In the genomic region with DNA sequence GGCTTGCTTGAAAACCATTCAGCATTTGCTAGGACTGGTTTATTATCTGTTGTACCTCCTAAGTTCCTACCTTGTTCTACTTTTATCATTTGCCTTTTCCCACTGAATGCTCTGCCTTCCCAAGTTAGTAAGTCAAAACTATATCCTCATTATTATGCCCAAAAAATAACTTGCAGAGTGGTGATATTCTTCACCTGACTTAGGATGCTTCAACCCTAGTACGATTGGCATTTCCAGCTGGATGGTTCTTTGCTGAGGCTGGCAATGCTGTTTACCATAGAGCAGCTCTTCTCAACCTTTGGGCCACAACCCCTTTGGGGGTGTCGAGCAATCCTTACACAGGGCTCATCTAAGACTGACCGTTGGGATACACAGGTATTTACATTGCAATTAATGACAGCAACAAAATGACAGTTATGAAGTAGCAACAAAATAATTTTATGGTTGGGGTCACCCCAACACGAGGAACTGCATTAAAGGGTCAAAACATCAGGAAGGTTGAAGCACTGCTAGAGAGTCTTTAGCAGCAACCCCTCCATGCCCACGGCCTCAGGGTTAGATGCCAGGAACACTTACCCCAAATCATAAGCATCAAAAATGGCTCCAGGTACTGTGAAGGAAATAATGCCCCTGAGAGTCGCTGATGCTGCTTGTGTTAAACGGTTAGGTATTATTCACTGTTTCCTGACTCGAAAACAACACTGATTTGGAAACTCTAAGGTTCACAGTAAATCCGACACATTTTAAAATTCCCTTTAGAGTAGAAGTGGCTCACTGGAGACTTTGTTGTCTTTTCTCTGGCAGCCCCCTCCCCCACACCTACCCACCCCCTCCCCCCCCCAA, we compare ENCODE assay signal across 18 mouse cellular contexts.
"Had no signal": no experiment of that assay in that cellular context is flagged by ENCODE, and none has a peak within 500 bp of the region (broad histone marks: within the 10 kb centered on the region; RNA-seq: fewer than 3 reads in every experiment).

No protein-coding gene starts in this region.

- DNase-seq: liver, postnatal 0 days; lung, adult 2 months; lung, postnatal 14 days; lung, postnatal 36 days; right cerebral cortex, postnatal 14 days; thymus, adult 2 months; thymus, postnatal 25 days; thymus, postnatal 4 days had no signal

- H3K4me3 ChIP-seq: lung, embryonic 15.5 days; megakaryocyte, embryonic 14.5 days; midbrain, embryonic 13.5 days; midbrain, embryonic 15.5 days; myocyte; neural tube, embryonic 12.5 days; stomach, embryonic 15.5 days had no signal

- H3K4me2 ChIP-seq: lung, embryonic 15.5 days; midbrain, embryonic 11.5 days; midbrain, embryonic 13.5 days; midbrain, embryonic 15.5 days; neural tube, embryonic 12.5 days; stomach, embryonic 15.5 days had no signal

- H3K27ac ChIP-seq: lung, embryonic 15.5 days; macrophage; midbrain, embryonic 13.5 days; midbrain, embryonic 15.5 days; neural tube, embryonic 12.5 days; stomach, embryonic 15.5 days; stomach, postnatal 0 days had no signal

- H3K9ac ChIP-seq: liver, postnatal 0 days; lung, embryonic 15.5 days; midbrain, embryonic 13.5 days; midbrain, embryonic 15.5 days; neural tube, embryonic 12.5 days; stomach, embryonic 15.5 days had no signal

- H3K9me3 ChIP-seq: lung, embryonic 15.5 days; midbrain, embryonic 13.5 days; midbrain, embryonic 15.5 days; neural tube, embryonic 12.5 days; stomach, embryonic 15.5 days had no signal

- H3K36me3 ChIP-seq: lung, embryonic 15.5 days; midbrain, embryonic 13.5 days; midbrain, embryonic 15.5 days; neural tube, embryonic 12.5 days; stomach, embryonic 15.5 days had no signal

- H3K4me1 ChIP-seq: stomach, embryonic 15.5 days had no signal

- ATAC-seq: midbrain, embryonic 13.5 days; midbrain, embryonic 15.5 days had no signal
